Mouse (Mus musculus) urinary bladder, adult 2 months (tissue): ENCODE measurements around the gene Zfp60. TPM values are rescaled to one million over a fixed set of nuclear protein-coding genes. Genes with fewer than 3 reads are reported as not detected.
"Not testable (repeated sequence)": the region's sequence is repeated elsewhere in the genome, so short reads cannot be mapped to it uniquely, and the experiment has no call there.

Experiments used
- DNase-seq: peaks from one replicate; pipeline ENCODE4 v3.0.0; 2022; ENCODE audit warnings: low spot score
- polyA plus RNA-seq: library from polyadenylated mRNA; depleted of rRNA; stranded (reverse); fragments of >200 nt; gene quantifications from 2 replicates; pipeline ENCODE4 v1.2.3, GENCODE M21; 2012; rRNA removed

The Zfp60 gene
- polyA plus RNA-seq, 1 experiment: 6.3 TPM

DNA sequence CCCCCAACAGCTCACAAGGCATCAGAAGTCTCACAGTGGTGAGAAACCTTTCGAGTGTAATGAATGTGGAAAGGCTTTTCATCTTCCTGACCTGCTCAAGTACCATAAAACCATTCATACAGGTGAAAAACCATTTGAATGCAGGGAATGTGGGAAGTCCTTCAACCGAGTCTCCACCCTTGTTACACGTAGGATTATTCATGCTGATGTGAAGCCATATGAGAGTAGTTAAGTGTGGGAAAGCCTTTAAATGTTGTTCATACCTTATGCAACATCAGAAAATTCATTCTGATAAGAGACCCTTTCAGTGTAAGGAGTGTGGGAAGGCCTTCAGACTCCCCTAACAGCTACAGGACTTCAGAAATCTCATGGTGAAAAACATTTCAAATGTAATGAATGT lies 62.7 kb downstream of the Zfp60 start:
- not testable (repeated sequence) for DNase-seq

DNA sequence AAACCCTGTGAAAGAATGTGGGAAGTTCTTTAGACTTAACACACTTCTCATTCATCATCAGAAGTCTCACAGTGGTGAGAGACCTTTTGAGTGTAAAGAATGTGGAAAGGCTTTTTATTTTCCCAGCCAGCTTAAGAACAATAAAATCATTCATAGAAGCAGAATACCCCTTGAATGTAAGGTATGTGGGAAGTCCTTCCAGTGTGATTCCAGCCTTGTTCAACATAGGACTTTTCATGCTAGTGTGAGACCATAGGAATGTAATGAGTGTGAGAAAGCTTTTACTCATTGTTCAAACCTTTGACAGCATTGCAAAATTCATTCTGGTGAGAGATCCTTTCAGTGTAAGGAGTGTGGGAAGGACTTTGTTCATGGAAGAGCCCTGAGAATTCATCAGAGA lies 63.4 kb downstream of the Zfp60 start:
- DNase-seq: no peak

- no peak for DNase-seq
Observed at GRCm38 (mm10) chr7:27797906-27798811, 67.0 kb downstream of the Zfp60 start.

- no peak for DNase-seq
Observed at GRCm38 (mm10) chr7:27801137-27801536, 69.9 kb downstream of the Zfp60 start.

DNA sequence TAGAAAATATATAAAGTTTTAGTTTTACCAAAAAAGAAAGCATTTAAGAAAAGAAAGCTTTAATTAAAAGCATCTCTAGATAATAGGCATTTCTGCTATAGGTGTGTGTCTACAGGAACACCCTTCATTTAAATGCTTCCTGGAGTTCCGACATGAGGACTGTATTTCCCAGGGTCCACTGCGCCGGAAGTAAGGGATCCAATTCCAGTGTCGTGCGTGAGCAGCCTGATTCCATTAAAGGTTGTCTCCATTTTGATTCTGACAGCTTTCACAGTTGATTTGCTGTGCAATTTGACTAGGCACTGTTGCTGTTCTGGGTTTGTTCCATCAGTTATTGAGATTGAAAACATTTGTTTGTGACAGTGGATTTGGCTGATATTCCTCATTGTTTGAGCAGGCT lies 71.8 kb downstream of the Zfp60 start:
- no peak for DNase-seq

Other genes with a start within 250 kb of the Zfp60 start
- gene Sertad1, start 244.5 kb upstream of the Zfp60 start, polyA plus RNA-seq: 36.2 and 37.2 TPM in 2 replicates
- 4.6 and 4.9 TPM in 2 replicates for gene Prx, start 232.1 kb upstream of the Zfp60 start, polyA plus RNA-seq
- gene Hipk4, start 208.1 kb upstream of the Zfp60 start, polyA plus RNA-seq: 1.4 and 1.7 TPM in 2 replicates
- 85.8 and 97.5 TPM in 2 replicates for gene Pld3, start 178.2 kb upstream of the Zfp60 start, polyA plus RNA-seq
- 16.7 and 17.1 TPM in 2 replicates for gene 2310022A10Rik, start 178.2 kb upstream of the Zfp60 start, polyA plus RNA-seq
- gene Akt2, start 139.8 kb upstream of the Zfp60 start, polyA plus RNA-seq: 78.4 and 96.7 TPM in 2 replicates
- gene Ttc9b, start 77.5 kb upstream of the Zfp60 start, polyA plus RNA-seq: 0.04 TPM in 1 of 2 replicates, not detected in the other
- gene Map3k10, start 56.8 kb upstream of the Zfp60 start, polyA plus RNA-seq: 14.7 and 18.1 TPM in 2 replicates
- 2.3 and 2.5 TPM in 2 replicates for gene Zfp607b, start 42.0 kb upstream of the Zfp60 start, polyA plus RNA-seq
- gene Zfp626, start 75.8 kb downstream of the Zfp60 start, polyA plus RNA-seq: 4.3 and 5.3 TPM in 2 replicates
- 3.8 TPM in 2 replicates for gene Zfp59, start 107.2 kb downstream of the Zfp60 start, polyA plus RNA-seq
- 3.1 and 3.3 TPM in 2 replicates for gene Zfp607a, start 126.1 kb downstream of the Zfp60 start, polyA plus RNA-seq
- 7.2 and 7.6 TPM in 2 replicates for gene Zfp974, start 198.1 kb downstream of the Zfp60 start, polyA plus RNA-seq
- 6.4 and 8.0 TPM in 2 replicates for gene Zfp780b, start 247.8 kb downstream of the Zfp60 start, polyA plus RNA-seq